Mouse (Mus musculus) liver (tissue): ENCODE data around the gene Actn1.

Experiments
- DNase-seq: peaks from one replicate; pipeline ENCODE4 v3.0.0-alpha.2; 2020; ENCODE audit warnings: mixed read lengths

Actn1 gene

DNA sequence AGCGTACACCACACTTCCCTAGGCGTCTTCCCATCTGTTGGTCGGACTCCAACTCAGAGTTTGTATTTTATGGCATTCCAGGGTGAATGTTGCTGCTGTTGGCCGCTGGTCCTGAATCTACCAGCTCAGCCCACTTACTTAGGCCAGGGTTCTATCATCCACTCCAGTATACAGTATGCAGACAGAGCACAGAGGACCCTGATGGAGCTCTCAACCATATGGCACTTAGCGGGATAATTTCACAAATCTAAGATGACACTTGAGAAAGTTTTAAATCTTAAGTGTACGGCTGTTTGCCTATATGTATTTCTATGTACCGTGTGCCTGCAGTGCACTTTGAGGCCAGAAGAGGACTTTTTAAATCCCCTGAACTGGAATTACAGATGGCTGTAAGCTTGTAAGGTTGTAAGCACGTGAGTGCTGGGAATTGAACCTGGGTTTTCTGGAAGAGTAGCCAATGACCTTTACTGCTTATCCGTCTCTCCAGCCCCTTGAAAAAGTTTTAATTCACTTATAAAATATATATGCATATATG, 127.1 kb downstream of the Actn1 start:
- no peak for DNase-seq

DNA sequence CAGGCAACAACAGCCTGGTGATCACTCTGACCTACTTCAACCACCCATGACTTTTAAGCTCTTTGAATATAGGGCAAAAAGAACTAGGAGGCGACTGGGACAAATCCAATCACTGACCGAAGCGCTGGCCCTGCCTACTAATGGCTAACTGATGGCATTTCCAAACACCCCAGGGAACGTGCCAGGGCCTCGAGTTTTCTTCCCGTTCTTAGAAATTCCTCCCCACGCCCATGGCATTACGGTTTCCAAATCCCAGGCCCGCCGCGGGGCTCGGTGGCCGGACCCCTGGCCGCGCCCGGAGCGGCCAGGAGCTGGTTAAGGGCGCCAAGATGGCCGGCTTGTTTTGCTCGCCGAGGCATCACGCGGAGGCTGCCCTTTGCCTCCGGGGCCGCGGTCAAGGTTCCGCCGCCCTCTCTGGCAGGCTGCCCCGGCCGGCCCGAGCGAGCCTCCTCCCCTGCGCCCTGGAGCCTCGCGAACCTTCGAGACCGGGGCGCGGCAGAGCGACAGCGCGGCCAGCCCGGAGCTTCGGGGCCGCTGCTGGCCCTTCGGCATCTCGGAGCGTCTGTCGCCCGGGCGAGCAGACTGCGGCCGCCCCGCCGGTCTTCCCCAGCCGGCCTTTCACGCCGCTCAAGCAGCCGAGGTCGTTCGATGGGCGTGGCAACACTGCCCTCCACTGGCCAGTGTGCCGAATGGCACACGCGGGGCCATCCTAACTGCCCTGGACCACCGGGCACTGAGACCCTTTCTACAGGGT, 127.7 kb downstream of the Actn1 start:
- peak; percentile 90 for DNase-seq

DNA sequence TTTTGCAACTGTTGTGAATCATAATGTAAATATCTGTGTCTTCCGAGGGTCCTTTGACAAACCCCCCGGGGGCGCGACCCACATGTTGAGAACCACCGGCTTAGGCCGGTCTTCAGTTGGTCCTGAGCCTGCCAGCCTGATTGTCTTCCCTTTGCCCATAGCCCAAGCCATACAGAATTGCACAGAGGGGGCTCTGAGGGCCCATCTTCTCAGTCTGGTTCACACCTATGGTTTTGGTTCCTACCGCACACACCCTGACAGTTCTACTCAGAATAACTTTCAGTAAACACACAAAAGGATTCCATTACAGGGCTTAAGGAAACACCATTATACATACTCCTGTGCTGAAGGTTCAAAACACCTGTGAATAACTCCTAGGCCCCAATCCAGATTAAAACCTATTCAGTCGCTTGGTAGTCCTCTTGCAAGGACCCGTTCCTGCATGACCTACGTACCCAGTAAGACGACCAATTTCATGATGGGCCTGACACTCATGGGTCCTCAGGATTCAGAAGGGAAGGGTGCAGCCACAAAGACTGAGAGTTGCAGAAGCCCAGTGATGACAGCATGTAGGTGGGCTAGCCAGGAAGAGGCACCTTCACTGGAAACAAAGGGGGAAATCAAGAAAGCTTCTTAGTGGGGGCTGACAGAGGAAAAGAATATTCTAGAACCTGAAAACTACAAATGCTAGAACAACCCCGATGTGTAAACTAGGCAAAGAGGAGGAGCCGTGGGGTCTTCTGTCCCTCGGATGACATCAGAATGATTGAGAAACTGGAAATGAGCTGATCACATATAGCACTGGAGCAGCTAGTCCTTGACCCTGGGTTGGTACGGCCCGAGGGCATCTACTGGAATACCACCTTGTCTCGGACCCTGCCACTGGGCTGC, 128.6 kb downstream of the Actn1 start:
- DNase-seq, result no peak

GRCm38 (mm10) chr12:80130558-80131358, 129.4 kb downstream of the Actn1 start:
- DNase-seq, result peak; percentile 75

DNA sequence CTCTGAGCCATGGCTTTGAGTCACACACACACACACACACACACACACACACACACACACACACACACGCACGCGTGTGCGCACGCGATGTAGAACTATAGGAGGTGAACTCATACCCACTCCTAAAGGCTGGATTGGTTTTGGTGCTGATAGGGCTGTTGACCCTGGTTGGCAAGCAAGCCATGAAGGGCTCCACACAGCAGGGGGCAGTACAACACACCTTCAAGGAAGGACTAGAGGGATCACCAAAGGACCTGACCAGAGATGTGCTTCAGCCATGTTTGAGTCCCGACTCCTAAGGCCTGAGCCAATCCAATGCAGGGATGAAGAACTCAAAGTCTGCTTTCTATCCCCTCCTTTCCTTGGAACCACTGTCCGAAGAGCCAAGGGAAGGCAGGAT, 130.6 kb downstream of the Actn1 start:
- DNase-seq, result peak; percentile 75

DNA sequence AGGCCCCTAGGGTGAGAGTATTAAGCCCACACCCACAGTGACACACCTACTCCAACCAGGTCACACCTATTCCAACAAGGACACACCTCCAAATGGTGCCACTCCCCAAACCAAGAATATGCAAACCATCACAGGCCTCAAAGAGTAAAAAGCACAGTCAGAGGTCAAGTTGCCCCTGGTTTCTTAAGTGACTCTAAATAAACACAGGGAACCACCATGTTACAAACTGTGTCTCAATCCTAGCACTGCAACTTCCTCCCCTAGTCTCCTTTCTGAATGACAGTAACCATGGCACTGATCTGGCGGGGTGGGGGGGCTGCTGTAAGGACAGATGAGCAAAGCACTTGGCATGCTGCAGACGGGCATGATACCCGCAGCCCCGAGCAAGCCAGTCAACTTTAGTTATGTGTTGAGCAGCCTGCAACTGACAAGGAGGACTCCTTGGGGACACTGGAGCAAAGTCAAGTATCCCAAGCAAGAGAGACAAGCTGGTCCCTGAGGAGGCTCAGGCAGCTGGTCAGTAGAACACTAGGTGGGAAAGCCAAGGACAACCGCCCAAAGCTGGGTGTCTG, 132.9 kb downstream of the Actn1 start:
- no peak for DNase-seq

- no peak for DNase-seq
Measured at GRCm38 (mm10) chr12:80125316-80125715, 134.9 kb downstream of the Actn1 start.

GRCm38 (mm10) chr12:80124756-80125155, 135.4 kb downstream of the Actn1 start:
- DNase-seq, result no peak

GRCm38 (mm10) chr12:80124211-80124610, 136.0 kb downstream of the Actn1 start:
- no peak for DNase-seq

- DNase-seq, result peak; percentile 34
Measured at GRCm38 (mm10) chr12:80123227-80123803, 136.9 kb downstream of the Actn1 start.

DNA sequence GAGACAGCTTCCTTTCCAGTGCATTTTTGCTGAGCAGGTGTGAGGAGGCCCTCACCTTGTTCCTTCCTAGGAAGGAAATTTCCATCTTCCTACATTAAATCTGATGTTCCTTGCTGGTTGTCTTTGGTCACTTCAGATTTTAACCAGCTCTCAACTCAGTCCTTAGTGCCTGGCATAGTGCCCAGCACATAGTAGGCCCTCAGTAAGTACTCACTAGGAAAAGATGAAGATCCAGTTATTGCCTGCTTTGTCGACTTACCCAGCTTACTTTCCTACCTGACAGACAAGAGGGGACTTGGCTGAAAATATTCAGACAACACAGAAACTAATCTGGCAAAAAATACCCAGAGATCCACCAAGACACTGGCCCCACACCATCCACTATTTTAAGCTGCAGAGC, 138.7 kb downstream of the Actn1 start:
- DNase-seq, result no peak

DNA sequence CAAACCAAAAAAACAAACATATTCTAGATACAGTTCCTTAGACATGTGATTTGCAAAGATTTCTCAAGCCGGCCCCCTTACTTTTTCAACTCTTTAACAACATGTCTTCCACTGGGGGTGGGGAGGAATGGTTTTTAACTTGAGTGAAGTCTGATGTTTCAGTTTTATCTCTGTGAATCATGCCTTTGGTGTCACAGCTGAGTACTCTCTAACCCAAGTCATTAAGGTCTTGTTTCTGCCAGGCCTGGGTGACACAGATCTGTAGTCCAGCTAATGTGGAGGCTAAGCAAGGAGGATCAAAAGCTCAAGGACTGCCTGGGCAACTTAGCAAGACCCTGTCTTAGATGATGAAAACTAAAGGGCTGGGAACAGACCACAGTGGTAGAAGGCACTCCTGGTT, 141.6 kb downstream of the Actn1 start:
- no peak for DNase-seq
